Mouse (Mus musculus) midbrain, embryonic 16.5 days (tissue): ENCODE data around the gene Gimap4. TPM values are rescaled to one million over a fixed set of nuclear protein-coding genes. Genes with fewer than 3 reads are reported as not detected.

Experiments
- ATAC-seq: fragments of 200-750 bp; cut with Nextera tagmentation; 2 replicates; pipeline ENCODE4 v1.8.0; 2017; ENCODE audit warnings: moderate TSS enrichment
- H3K27ac ChIP-seq: fragments of 300-500 bp; sonication (generic); 2 replicates; pipeline ENCODE4 v1.5.1; 2014; ENCODE audit warnings: mild to moderate bottlenecking, low read length, mixed read lengths
- H3K27me3 ChIP-seq: fragments of 300-500 bp; sonication (generic); 2 replicates; pipeline ENCODE4 v1.6.1; 2014; ENCODE audit warnings: low read depth, low read length, mixed read lengths; ENCODE audit not compliant: control insufficient read depth, insufficient read depth
- H3K36me3 ChIP-seq: fragments of 300-500 bp; sonication (generic); 2 replicates; pipeline ENCODE4 v1.6.1; 2014; ENCODE audit warnings: mild to moderate bottlenecking, low read length, moderate library complexity, mixed read lengths; ENCODE audit not compliant: control insufficient read depth, insufficient read depth
- H3K4me1 ChIP-seq: fragments of 300-500 bp; sonication (generic); 2 replicates; pipeline ENCODE4 v1.6.1; 2014; ENCODE audit warnings: mild to moderate bottlenecking, low read length, mixed read lengths; ENCODE audit not compliant: control insufficient read depth, insufficient read depth
- H3K4me2 ChIP-seq: fragments of 300-500 bp; sonication (generic); 2 replicates; pipeline ENCODE4 v1.6.1; 2014; ENCODE audit warnings: mild to moderate bottlenecking, low read length, mixed read lengths
- H3K4me3 ChIP-seq: fragments of 300-500 bp; sonication (generic); 2 replicates; pipeline ENCODE4 v1.5.1; 2014; ENCODE audit warnings: low read depth, mild to moderate bottlenecking, low read length, moderate library complexity, mixed read lengths
- H3K9ac ChIP-seq: fragments of 300-500 bp; sonication (generic); 2 replicates; pipeline ENCODE4 v1.6.1; 2014; ENCODE audit warnings: low read depth, low read length, mixed read lengths
- H3K9me3 ChIP-seq: fragments of 300-500 bp; sonication (generic); replicated peaks from 2 replicates; pipeline ENCODE4 v1.6.1; 2014; ENCODE audit warnings: mild to moderate bottlenecking, low read length, mixed read lengths; ENCODE audit not compliant: control insufficient read depth, poor library complexity, severe bottlenecking
- WGBS: fragments of 180-500 bp; shearing (Covaris S2); extraction: QIAGEN DNeasy Blood & Tissue Kit; methylation state at CpG from one replicate; pipeline ENCODE4 v1.1.7; 2014; 5-methylcytosine and 5-hydroxymethylcytosine counted together
- polyA plus RNA-seq: library from polyadenylated mRNA; unstranded; fragments of >200 nt; fragmentation: Nextera tagmentation; extraction: Ambion mirVana; gene quantifications from 2 replicates; pipeline ENCODE4 v1.2.1, GENCODE M21; 2015

The Gimap4 gene
- polyA plus RNA-seq, 1 experiment from 2014 or later = 0.88 TPM

DNA sequence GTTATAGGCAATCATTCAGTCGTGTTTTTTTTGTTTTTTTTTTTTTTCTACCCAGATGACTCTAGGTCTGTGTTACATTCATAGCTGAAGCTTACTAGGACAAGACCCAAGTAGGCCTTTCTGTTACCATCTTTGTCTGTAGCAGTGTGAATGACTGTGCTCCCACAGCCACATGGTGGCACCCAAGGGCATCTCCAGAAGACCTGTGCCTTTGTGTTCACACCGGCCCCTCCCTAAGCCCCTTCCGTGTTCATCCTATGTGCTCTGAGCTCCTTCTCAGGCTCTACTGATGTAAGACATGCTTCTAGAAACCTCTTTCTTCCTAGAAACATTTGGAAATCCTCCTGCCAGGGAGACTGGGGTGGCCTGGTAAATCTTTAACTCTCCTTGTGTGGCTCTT lies 37.4 kb upstream of the Gimap4 start, which contains the start of gene Gimap8:
Gene Gimap8 (plus strand): TSS at position 240 of the 400 bp plus-strand sequence.
- no peaks in the 10 kb centered on the region for H3K9me3 ChIP-seq
- no peaks in the 10 kb centered on the region for H3K4me1 ChIP-seq
- no peak within 1 kb of the TSS for H3K9ac ChIP-seq
- no peaks in the 10 kb centered on the region for H3K27me3 ChIP-seq
- no peak within 1 kb of the TSS for H3K4me2 ChIP-seq
- no peaks in the 10 kb centered on the region for H3K36me3 ChIP-seq
- 43% methylated on average over 3 of the region's 3 CpGs for WGBS
- ATAC-seq = no peak
- no peak within 1 kb of the TSS for H3K4me3 ChIP-seq
- H3K27ac ChIP-seq = no peak within 1 kb of the TSS

DNA sequence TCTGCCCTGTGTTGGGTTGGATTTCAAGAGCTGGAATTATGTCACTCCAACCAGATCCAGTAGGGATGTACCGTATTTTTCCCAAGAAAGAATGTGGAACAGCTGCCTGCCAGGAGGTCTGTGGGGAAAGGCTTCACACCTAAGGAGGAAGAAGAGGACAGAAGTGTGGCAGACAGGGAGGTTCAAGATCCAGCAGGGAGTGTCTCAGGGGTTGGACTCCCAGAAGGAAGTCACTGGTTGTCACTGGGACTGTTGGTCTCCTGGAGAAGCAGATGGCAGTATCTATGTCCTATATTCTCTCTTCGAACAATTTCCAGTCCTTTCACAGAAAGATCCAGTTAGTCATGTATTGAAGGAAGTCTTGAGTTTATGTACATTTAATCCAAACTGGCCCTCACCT lies 36.7 kb upstream of the Gimap4 start:
- Histone ChIP-seq H3K27me3 (no peaks in the 10 kb centered on the region), H3K9ac (no peak overlapping the region), H3K9me3 (no peaks in the 10 kb centered on the region), H3K4me3 (no peak overlapping the region), H3K4me2 (no peak overlapping the region), H3K27ac (no peak overlapping the region), H3K36me3 (no peaks in the 10 kb centered on the region), H3K4me1 (no peaks in the 10 kb centered on the region)
- 91% methylated on average over 2 of the region's 2 CpGs for WGBS
- no peak for ATAC-seq

DNA sequence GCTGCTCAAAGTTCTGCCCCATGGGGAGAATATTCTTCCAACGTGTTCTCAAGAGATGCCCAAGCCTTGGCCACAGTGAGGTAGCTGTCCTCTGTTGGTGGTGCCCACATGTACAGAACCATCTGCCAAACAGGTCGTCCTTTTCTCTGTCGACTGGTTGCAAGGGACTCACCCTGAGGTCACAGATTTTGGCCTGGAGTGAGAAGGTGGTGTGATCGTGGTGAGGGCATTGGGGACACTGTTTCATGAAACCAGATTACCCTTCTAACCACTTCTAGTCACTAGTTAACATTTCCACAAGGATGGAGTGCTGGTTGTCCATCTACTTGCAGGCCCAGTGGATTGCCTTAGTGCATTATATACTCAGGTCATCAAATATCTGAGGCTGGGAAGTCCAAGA lies 35.6 kb upstream of the Gimap4 start:
- H3K9me3 ChIP-seq = no peaks in the 10 kb centered on the region
- no peak overlapping the region for H3K9ac ChIP-seq
- no peak overlapping the region for H3K4me2 ChIP-seq
- no peak overlapping the region for H3K4me3 ChIP-seq
- no peak overlapping the region for H3K27ac ChIP-seq
- H3K4me1 ChIP-seq = no peaks in the 10 kb centered on the region
- WGBS = 85% methylated on average over 4 of the region's 4 CpGs
- no peak for ATAC-seq
- no peaks in the 10 kb centered on the region for H3K36me3 ChIP-seq
- no peaks in the 10 kb centered on the region for H3K27me3 ChIP-seq

DNA sequence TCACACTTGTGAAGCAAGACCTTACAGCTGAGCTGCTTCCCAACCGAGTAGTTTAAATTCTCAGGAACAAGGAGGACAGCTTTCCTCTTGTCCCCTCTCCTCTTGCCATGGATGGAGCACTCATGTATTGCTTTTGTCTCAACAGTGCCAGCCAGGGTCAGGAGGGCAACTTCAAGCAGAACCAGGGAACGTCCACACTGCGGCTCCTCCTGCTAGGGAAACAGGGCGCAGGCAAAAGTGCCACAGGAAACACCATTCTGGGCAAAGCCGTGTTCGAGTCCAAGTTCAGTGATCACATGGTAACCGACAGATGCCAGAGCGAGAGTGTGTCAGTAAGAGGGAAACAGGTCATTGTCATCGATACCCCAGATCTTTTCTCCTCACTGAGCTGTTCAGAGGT lies 34.3 kb upstream of the Gimap4 start:
- Histone ChIP-seq H3K4me3 (no peak overlapping the region), H3K4me1 (no peaks in the 10 kb centered on the region), H3K27ac (no peak overlapping the region), H3K9ac (no peak overlapping the region), H3K4me2 (no peak overlapping the region), H3K36me3 (no peaks in the 10 kb centered on the region), H3K27me3 (no peaks in the 10 kb centered on the region), H3K9me3 (no peaks in the 10 kb centered on the region)
- WGBS = 91% methylated on average over 9 of the region's 9 CpGs
- ATAC-seq = no peak

DNA sequence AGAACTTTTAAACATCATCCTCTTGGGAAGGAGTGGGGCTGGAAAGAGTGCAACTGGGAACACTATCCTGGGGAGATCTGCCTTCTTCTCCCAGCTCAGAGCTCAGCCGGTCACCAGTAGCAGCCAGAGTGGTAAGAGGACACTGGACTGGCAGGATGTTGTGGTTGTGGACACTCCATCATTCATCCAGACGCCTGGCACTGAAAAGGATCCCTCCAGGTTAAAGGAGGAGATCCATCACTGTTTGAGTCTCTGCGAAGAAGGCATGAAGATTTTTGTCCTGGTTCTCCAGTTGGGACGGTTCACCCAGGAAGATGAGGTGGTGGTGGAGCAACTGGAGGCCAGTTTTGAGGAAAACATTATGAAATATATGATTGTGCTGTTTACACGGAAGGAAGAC lies 25.6 kb upstream of the Gimap4 start:
- no peak for ATAC-seq
- Histone ChIP-seq H3K4me2 (no peak overlapping the region), H3K36me3 (no peaks in the 10 kb centered on the region), H3K27me3 (no peaks in the 10 kb centered on the region), H3K27ac (no peak overlapping the region), H3K4me1 (no peaks in the 10 kb centered on the region), H3K4me3 (no peak overlapping the region), H3K9me3 (no peaks in the 10 kb centered on the region), H3K9ac (no peak overlapping the region)
- 92% methylated on average over 5 of the region's 5 CpGs for WGBS

DNA sequence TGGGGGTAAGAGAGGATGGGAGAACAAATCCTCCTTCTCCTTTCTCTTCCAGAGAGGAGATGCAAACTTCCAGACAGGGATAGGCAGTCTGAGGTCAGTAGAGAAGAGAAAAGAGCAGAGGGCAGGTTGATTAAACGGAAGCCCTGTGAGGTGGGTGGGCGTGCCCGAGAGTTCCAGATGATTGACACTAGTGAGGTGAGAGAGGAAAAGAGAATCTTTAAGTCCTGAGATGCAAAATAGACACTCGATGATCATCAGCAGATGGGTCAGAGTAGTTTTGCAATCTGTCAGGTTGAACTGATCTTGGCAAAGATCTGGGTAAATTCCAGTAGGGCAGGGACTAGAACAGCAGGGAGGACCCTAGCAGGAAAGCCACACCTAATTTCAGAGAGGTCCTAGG lies 19.6 kb upstream of the Gimap4 start:
- Histone ChIP-seq H3K9me3 (no peaks in the 10 kb centered on the region), H3K36me3 (no peaks in the 10 kb centered on the region), H3K4me3 (no peak overlapping the region), H3K4me2 (no peak overlapping the region), H3K27me3 (no peaks in the 10 kb centered on the region), H3K27ac (no peak overlapping the region), H3K9ac (no peak overlapping the region), H3K4me1 (no peaks in the 10 kb centered on the region)
- 83% methylated on average over 4 of the region's 4 CpGs for WGBS
- ATAC-seq = no peak

DNA sequence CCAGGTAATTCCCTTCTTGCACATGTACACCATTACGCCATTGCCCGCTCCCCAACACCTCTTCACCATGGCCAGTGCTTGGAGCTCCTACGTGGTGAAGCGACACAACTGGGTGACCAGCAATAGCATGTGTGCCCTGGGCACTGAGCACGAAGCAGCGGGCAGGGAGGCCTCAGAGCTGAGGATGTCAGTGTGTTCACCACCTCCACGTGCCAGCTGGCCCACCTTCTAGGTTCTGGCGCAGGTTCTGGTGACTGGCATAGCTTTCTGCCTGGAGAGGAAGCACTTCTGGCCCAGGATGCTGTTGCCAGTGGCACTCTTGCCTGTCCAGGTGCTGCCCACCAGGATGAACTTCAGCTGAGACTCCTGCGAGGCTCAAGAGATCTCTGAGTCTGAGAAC lies 18.9 kb upstream of the Gimap4 start:
- Histone ChIP-seq H3K27me3 (no peaks in the 10 kb centered on the region), H3K27ac (no peak overlapping the region), H3K9me3 (no peaks in the 10 kb centered on the region), H3K4me2 (no peak overlapping the region), H3K4me3 (no peak overlapping the region), H3K9ac (no peak overlapping the region), H3K4me1 (no peaks in the 10 kb centered on the region), H3K36me3 (no peaks in the 10 kb centered on the region)
- WGBS = 95% methylated on average over 9 of the region's 9 CpGs
- ATAC-seq = no peak

DNA sequence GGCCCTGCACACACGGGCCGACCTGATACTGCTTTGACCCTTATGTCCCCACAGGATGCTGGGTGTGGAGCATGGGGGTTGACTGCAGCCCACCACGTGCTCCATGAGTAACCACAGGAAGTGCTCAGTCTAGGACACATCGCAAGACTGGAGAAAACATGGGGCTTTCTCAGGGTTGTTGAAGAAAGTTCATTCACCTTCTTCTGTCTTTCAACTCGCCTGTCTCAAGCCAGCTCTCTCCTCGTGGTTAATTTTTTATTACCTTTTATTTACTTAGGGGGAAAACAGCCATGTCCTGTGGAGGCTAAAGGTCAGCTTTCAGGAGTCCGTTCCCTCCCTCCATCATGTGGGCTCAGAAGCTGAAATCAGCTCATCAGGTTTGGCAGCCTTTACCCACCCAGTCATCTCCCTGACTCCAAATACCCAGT lies 18.2 kb upstream of the Gimap4 start:
- Histone ChIP-seq H3K27me3 (no peaks in the 10 kb centered on the region), H3K36me3 (no peaks in the 10 kb centered on the region), H3K9me3 (no peaks in the 10 kb centered on the region), H3K4me2 (no peak overlapping the region), H3K27ac (no peak overlapping the region), H3K4me3 (no peak overlapping the region), H3K9ac (no peak overlapping the region), H3K4me1 (no peaks in the 10 kb centered on the region)
- WGBS = 71% methylated on average over 7 of the region's 7 CpGs
- ATAC-seq = no peak

DNA sequence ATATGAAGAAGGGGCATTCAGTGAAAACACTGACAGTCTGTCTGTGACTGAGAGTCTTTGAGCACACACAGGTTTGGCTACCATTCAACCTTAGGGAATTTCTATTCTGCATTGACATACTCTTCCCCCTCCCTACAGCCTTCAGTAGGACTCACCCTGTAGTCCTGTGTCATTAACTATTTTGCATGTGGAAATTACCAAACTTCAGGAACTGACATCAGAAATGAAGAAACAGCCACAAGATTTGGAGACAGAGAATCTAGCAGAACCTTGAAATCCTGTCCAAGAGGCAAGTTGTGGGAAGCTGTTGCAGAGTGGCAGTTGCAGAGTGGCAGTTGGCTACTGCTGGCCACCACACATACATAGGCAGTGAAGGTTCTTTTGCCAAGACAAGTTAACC lies 16.3 kb upstream of the Gimap4 start:
- Histone ChIP-seq H3K4me1 (no peaks in the 10 kb centered on the region), H3K4me2 (no peak overlapping the region), H3K9me3 (no peaks in the 10 kb centered on the region), H3K27me3 (no peaks in the 10 kb centered on the region), H3K4me3 (no peak overlapping the region), H3K27ac (no peak overlapping the region), H3K9ac (no peak overlapping the region), H3K36me3 (no peaks in the 10 kb centered on the region)
- ATAC-seq = no peak
